Mouse (Mus musculus): ENCODE data around the gene Tkt.

GRCm38 (mm10) chr14:30609499-30609898 is 61.3 kb downstream of the Tkt start:
- TF ChIP-seq POLR2A (IDR thresholded peaks at IDR 0.05; ENCODE audit: insufficient read length, low read depth): no peak
- no peak for TF ChIP-seq TCF12 (IDR thresholded peaks at IDR 0.05; ENCODE audit: insufficient read depth, poor library complexity, severe bottlenecking)
- peak in 1 of 3 experiments; percentile 59 for TF ChIP-seq MYOG (IDR thresholded peaks at IDR 0.05; ENCODE audit: control insufficient read depth in 1 of 3, insufficient read depth in 1 of 3, insufficient read length in 2 of 3, low read depth in 2 of 3)
- no peak for TF ChIP-seq POLR2AphosphoS2 (IDR thresholded peaks at IDR 0.05; ENCODE audit: insufficient read length, low read depth)
